Mouse (Mus musculus) embryonic facial prominence, embryonic 15.5 days (tissue): ENCODE data around the gene Gm45837. TPM values are rescaled to one million over a fixed set of nuclear protein-coding genes. Genes with fewer than 3 reads are reported as not detected.

Experiments used
- ATAC-seq: fragments of 200-750 bp; cut with Nextera tagmentation; 2 replicates; pipeline ENCODE4 v1.8.0; 2017; ENCODE audit warnings: low read depth, moderate TSS enrichment; ENCODE audit not compliant: insufficient number of reproducible peaks, low FRiP score, low TSS enrichment
- H3K27ac ChIP-seq: fragments of 300-500 bp; sonication (generic); replicated peaks from 2 replicates; pipeline ENCODE4 v1.5.1; 2015; ENCODE audit warnings: mild to moderate bottlenecking, inconsistent platforms
- H3K27me3 ChIP-seq: fragments of 300-500 bp; sonication (generic); 2 replicates; pipeline ENCODE4 v1.6.1; 2015; ENCODE audit warnings: inconsistent platforms
- H3K36me3 ChIP-seq: fragments of 300-500 bp; sonication (generic); 2 replicates; pipeline ENCODE4 v1.6.1; 2015; ENCODE audit warnings: mild to moderate bottlenecking, inconsistent platforms
- H3K4me1 ChIP-seq: fragments of 300-500 bp; sonication (generic); 2 replicates; pipeline ENCODE4 v1.6.1; 2015; ENCODE audit warnings: inconsistent platforms
- H3K4me2 ChIP-seq: fragments of 300-500 bp; sonication (generic); replicated peaks from 2 replicates; pipeline ENCODE4 v1.6.1; 2015; ENCODE audit warnings: mild to moderate bottlenecking, inconsistent platforms
- H3K4me3 ChIP-seq: fragments of 300-500 bp; sonication (generic); replicated peaks from 2 replicates; pipeline ENCODE4 v1.5.1; 2015; ENCODE audit warnings: mild to moderate bottlenecking, inconsistent platforms
- H3K9ac ChIP-seq: fragments of 300-500 bp; sonication (generic); 2 replicates; pipeline ENCODE4 v1.6.1; 2015; ENCODE audit warnings: inconsistent platforms
- H3K9me3 ChIP-seq: fragments of 300-500 bp; sonication (generic); replicated peaks from 2 replicates; pipeline ENCODE4 v1.6.1; 2016; ENCODE audit warnings: inconsistent platforms
- WGBS: fragments of 180-500 bp; shearing (Covaris S2); methylation state at CpG from one replicate; pipeline ENCODE4 v1.1.7; 2015; 5-methylcytosine and 5-hydroxymethylcytosine counted together
- polyA plus RNA-seq: library from polyadenylated mRNA; unstranded; fragments of >200 nt; fragmentation: Nextera tagmentation; extraction: Ambion mirVana; gene quantifications from 2 replicates; pipeline ENCODE4 v1.2.1, GENCODE M21; 2015

Gm45837 gene
- polyA plus RNA-seq, 1 experiment from 2014 or later, result 3.4 TPM

- ATAC-seq, result no peak
- Histone ChIP-seq H3K9ac (0 out of 2 replicates have a peak overlapping the region, but pooled peaks have one; percentile 22), H3K27ac (peak overlapping the region; percentile 76), H3K36me3 (no peaks in the 10 kb centered on the region), H3K4me1 (peaks cover 34% of the 10 kb centered on the region), H3K9me3 (no peaks in the 10 kb centered on the region), H3K27me3 (no peaks in the 10 kb centered on the region), H3K4me2 (peak overlapping the region; percentile 47), H3K4me3 (peak overlapping the region; percentile 30)
- 37% methylated on average over 3 of the region's 3 CpGs for WGBS
These were observed 32.4 kb upstream of the Gm45837 start for GRCm38 (mm10) chr7:101378285-101378684.

GRCm38 (mm10) chr7:101378796-101379465 is 31.8 kb upstream of the Gm45837 start:
- H3K4me3 ChIP-seq, result peak overlapping the region; percentile 30; the same call in 1 of the 2 replicates
- ATAC-seq, result no peak
- WGBS, result 49% methylated on average over 5 of the region's 5 CpGs
- H3K9ac ChIP-seq, result 0 out of 2 replicates have a peak overlapping the region, but pooled peaks have one; percentile 22
- no peaks in the 10 kb centered on the region for H3K27me3 ChIP-seq
- peak overlapping the region; percentile 47 for H3K4me2 ChIP-seq
- no peaks in the 10 kb centered on the region for H3K36me3 ChIP-seq
- H3K9me3 ChIP-seq, result no peaks in the 10 kb centered on the region
- peak overlapping the region; percentile 76; the same call in 1 of the 2 replicates for H3K27ac ChIP-seq
- peaks cover 34% of the 10 kb centered on the region for H3K4me1 ChIP-seq

DNA sequence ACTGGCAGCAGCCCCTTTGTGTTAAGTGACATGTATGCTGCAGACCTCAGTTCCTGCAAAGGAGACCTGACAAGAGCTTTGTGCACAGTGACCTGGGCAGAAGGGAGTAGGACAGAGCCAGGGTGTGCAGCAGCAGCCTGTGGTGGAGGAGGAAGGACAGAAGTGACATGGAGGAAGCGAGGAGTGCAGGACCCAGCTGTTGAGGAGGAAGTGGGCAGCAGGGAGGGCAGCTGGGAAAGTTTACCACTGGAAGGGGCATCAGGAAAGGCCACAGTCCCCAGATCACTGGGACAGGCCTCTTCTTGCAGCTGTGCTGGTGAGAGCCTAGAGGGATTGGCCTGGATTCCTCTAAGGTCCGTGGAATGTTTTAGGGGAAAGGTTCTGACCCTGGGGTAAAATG is 31.0 kb upstream of the Gm45837 start:
- Histone ChIP-seq H3K9me3 (no peaks in the 10 kb centered on the region), H3K36me3 (no peaks in the 10 kb centered on the region), H3K27me3 (no peaks in the 10 kb centered on the region), H3K27ac (no peak overlapping the region), H3K4me2 (peak overlapping the region; percentile 47; the same call in 1 of the 2 replicates), H3K9ac (no peak overlapping the region), H3K4me3 (no peak overlapping the region), H3K4me1 (peaks cover 39% of the 10 kb centered on the region)
- WGBS, result 62% methylated on average over 2 of the region's 2 CpGs
- no peak for ATAC-seq

- H3K36me3 ChIP-seq, result no peaks in the 10 kb centered on the region
- no peaks in the 10 kb centered on the region for H3K9me3 ChIP-seq
- no peak overlapping the region for H3K9ac ChIP-seq
- no peak overlapping the region for H3K4me2 ChIP-seq
- ATAC-seq, result no peak
- H3K4me1 ChIP-seq, result peaks cover 54% of the 10 kb centered on the region
- H3K27ac ChIP-seq, result no peak overlapping the region
- no peak overlapping the region for H3K4me3 ChIP-seq
- no peaks in the 10 kb centered on the region for H3K27me3 ChIP-seq
- 74% methylated on average over 6 of the region's 6 CpGs for WGBS
These were observed 29.2 kb upstream of the Gm45837 start for GRCm38 (mm10) chr7:101381512-101381911.

DNA sequence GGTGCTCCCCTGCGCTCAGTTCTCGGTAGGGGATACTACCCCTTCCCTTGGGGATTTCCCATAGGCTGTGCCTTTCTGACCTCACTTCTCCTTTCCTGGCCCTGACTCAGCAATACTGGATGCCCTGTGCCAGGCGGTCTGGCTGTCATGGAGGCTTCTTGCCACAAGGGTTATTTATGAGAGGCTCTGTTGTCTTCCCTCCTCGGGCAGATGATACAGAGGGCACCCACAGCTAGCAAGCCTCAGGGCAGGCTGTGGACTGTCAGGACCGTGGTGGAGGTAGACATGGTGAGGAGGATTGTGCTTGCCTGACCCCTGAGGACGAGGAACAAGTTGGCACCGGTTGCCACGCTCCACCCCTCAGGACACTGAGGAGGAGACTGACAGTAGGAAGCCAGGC is 28.3 kb upstream of the Gm45837 start:
- H3K36me3 ChIP-seq, result 0 out of 2 replicates have a peak, but pooled peaks cover 2% of the 10 kb centered on the region
- no peak overlapping the region for H3K4me3 ChIP-seq
- ATAC-seq, result no peak
- no peak overlapping the region for H3K4me2 ChIP-seq
- H3K27ac ChIP-seq, result no peak overlapping the region
- no peaks in the 10 kb centered on the region for H3K27me3 ChIP-seq
- H3K4me1 ChIP-seq, result peaks cover 45% of the 10 kb centered on the region
- H3K9ac ChIP-seq, result no peak overlapping the region
- WGBS, result 55% methylated on average over 8 of the region's 8 CpGs
- no peaks in the 10 kb centered on the region for H3K9me3 ChIP-seq

- Histone ChIP-seq H3K4me2 (no peak overlapping the region), H3K4me3 (no peak overlapping the region), H3K9me3 (no peaks in the 10 kb centered on the region), H3K9ac (no peak overlapping the region), H3K27ac (no peak overlapping the region), H3K4me1 (peaks cover 32% of the 10 kb centered on the region), H3K36me3 (0 out of 2 replicates have a peak, but pooled peaks cover 4% of the 10 kb centered on the region), H3K27me3 (no peaks in the 10 kb centered on the region)
- ATAC-seq, result no peak
- WGBS, result 83% methylated on average over 3 of the region's 3 CpGs
These were observed 26.9 kb upstream of the Gm45837 start for GRCm38 (mm10) chr7:101383756-101384155.

DNA sequence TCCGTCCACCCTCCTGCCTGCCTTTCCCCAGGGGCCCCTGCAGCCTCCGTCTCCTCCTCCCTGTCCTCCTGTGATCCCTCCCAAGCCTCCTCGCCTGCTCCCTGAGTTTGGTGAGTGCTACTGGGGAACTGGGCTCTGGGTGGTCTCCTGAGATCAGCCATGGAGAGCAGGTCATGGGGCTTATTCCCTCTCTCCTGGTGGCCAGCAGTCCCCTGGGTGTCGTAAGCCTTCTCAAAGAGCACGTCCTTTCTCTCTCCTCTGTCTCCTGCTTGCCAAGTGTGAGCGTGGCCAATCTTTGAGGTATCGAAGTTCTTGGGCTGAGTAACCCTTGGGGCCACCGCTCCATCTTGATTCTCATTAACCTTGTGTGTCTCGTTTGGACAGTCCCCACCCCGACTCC is 25.8 kb upstream of the Gm45837 start:
- Histone ChIP-seq H3K4me2 (no peak overlapping the region), H3K9me3 (no peaks in the 10 kb centered on the region), H3K27ac (no peak overlapping the region), H3K27me3 (no peaks in the 10 kb centered on the region), H3K9ac (no peak overlapping the region), H3K4me1 (peaks cover 23% of the 10 kb centered on the region), H3K4me3 (no peak overlapping the region), H3K36me3 (0 out of 2 replicates have a peak, but pooled peaks cover 5% of the 10 kb centered on the region)
- ATAC-seq, result no peak
- WGBS, result 64% methylated on average over 10 of the region's 10 CpGs

DNA sequence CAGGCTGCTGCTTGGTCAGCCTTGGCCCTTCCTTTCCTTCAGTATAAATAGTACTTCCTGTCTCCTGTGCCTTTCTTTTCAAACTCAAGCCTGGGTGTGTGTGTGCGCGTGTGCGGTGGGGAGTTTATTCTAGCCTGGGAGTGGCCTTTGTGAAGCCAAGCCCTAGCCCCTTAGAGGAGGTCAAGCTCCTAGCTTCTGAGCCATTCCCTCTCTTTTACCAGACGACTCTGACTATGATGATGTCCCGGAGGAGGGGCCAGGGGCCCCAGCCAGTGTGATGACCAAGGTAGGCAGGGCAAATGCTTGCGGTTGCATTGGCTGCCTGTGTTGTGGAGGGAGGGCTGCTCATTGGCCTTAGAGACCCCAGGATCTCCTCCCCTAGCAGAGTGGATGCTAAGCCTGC is 25.4 kb upstream of the Gm45837 start:
- H3K27ac ChIP-seq, result 0 out of 2 replicates have a peak overlapping the region, but pooled peaks have one; percentile 17
- H3K4me3 ChIP-seq, result no peak overlapping the region
- 46% methylated on average over 6 of the region's 6 CpGs for WGBS
- no peak overlapping the region for H3K9ac ChIP-seq
- 0 out of 2 replicates have a peak, but pooled peaks cover 7% of the 10 kb centered on the region for H3K36me3 ChIP-seq
- peaks cover 23% of the 10 kb centered on the region for H3K4me1 ChIP-seq
- H3K27me3 ChIP-seq, result no peaks in the 10 kb centered on the region
- ATAC-seq, result no peak
- no peak overlapping the region for H3K4me2 ChIP-seq
- H3K9me3 ChIP-seq, result no peaks in the 10 kb centered on the region

GRCm38 (mm10) chr7:101385866-101386452 is 24.7 kb upstream of the Gm45837 start:
- 0 out of 2 replicates have a peak, but pooled peaks cover 7% of the 10 kb centered on the region for H3K36me3 ChIP-seq
- H3K4me3 ChIP-seq, result no peak overlapping the region
- no peaks in the 10 kb centered on the region for H3K9me3 ChIP-seq
- no peaks in the 10 kb centered on the region for H3K27me3 ChIP-seq
- no peak overlapping the region for H3K4me2 ChIP-seq
- H3K9ac ChIP-seq, result no peak overlapping the region
- 0 out of 2 replicates have a peak overlapping the region, but pooled peaks have one; percentile 17 for H3K27ac ChIP-seq
- 43% methylated on average over 10 of the region's 10 CpGs for WGBS
- ATAC-seq, result no peak
- H3K4me1 ChIP-seq, result peaks cover 23% of the 10 kb centered on the region

DNA sequence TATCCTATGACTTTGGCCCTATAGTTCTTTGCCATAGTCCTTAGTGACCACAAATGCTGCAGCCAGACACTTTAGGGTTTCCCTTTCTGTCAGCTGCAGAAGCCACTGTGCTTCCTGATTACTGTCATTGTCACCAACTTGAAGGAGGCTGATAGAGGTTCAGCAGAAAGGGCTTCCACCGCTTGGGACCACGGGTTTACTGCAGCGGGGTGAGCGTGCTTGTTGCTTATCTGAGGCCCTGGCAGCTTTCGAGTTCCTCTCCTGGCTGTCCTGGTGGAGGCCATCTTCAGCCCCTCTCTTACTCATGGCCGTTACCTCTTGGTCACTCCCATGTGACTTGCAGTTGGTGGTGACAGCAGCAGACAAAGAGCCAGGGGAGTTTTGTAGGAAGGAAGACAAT is 21.4 kb upstream of the Gm45837 start:
- no peaks in the 10 kb centered on the region for H3K27me3 ChIP-seq
- H3K4me2 ChIP-seq, result no peak overlapping the region
- no peak for ATAC-seq
- H3K4me1 ChIP-seq, result peaks cover 51% of the 10 kb centered on the region
- WGBS, result 93% methylated on average over 6 of the region's 6 CpGs
- no peaks in the 10 kb centered on the region for H3K9me3 ChIP-seq
- no peak overlapping the region for H3K4me3 ChIP-seq
- H3K36me3 ChIP-seq, result 0 out of 2 replicates have a peak, but pooled peaks cover 7% of the 10 kb centered on the region
- H3K9ac ChIP-seq, result no peak overlapping the region
- no peak overlapping the region for H3K27ac ChIP-seq

- H3K9me3 ChIP-seq, result no peaks in the 10 kb centered on the region
- no peaks in the 10 kb centered on the region for H3K27me3 ChIP-seq
- 59% methylated on average over 4 of the region's 4 CpGs for WGBS
- H3K4me2 ChIP-seq, result no peak overlapping the region
- peaks cover 53% of the 10 kb centered on the region for H3K4me1 ChIP-seq
- H3K36me3 ChIP-seq, result peaks cover 15% of the 10 kb centered on the region
- H3K9ac ChIP-seq, result no peak overlapping the region
- H3K4me3 ChIP-seq, result no peak overlapping the region
- ATAC-seq, result no peak
- peak overlapping the region; percentile 98 for H3K27ac ChIP-seq
These were observed 18.7 kb upstream of the Gm45837 start for GRCm38 (mm10) chr7:101391909-101392479.
